Mouse (Mus musculus) midbrain, embryonic 10.5 days (tissue): ENCODE measurements around the gene Cs. TPM values are rescaled to one million over a fixed set of nuclear protein-coding genes. Genes with fewer than 3 reads are reported as not detected.

Source experiments
- DNase-seq: peaks from one replicate; pipeline ENCODE4 v3.0.0-alpha.2; 2017; ENCODE audit warnings: low spot score
- H3K27ac ChIP-seq: fragments of 300-500 bp; sonication (generic); replicated peaks from 2 replicates; pipeline ENCODE4 v1.5.1; 2016; ENCODE audit warnings: mild to moderate bottlenecking
- H3K27me3 ChIP-seq: fragments of 300-500 bp; sonication (generic); 2 replicates; pipeline ENCODE4 v1.6.1; 2016; ENCODE audit warnings: low read depth, mild to moderate bottlenecking; ENCODE audit not compliant: poor library complexity, severe bottlenecking
- H3K36me3 ChIP-seq: fragments of 300-500 bp; sonication (generic); 2 replicates; pipeline ENCODE4 v1.6.1; 2016; ENCODE audit warnings: mild to moderate bottlenecking, moderate library complexity
- H3K4me1 ChIP-seq: fragments of 300-500 bp; sonication (generic); 2 replicates; pipeline ENCODE4 v1.6.1; 2016
- H3K4me3 ChIP-seq: fragments of 300-500 bp; sonication (generic); 2 replicates; pipeline ENCODE4 v1.5.1; 2016; ENCODE audit warnings: mild to moderate bottlenecking, moderate library complexity
- H3K9me3 ChIP-seq: fragments of 300-500 bp; sonication (generic); replicated peaks from 2 replicates; pipeline ENCODE4 v1.6.1; 2016; ENCODE audit warnings: mild to moderate bottlenecking
- WGBS: fragments of 180-500 bp; shearing (Covaris S2); methylation state at CpG from one replicate; pipeline ENCODE4 v1.1.7; 2016; 5-methylcytosine and 5-hydroxymethylcytosine counted together
- microRNA-seq: library from miRNA; unstranded; fragments of <30 nt; microRNA quantifications from one replicate; pipeline ENCODE4, GENCODE M21; 2017
- polyA plus RNA-seq: library from polyadenylated mRNA; unstranded; fragments of >200 nt; fragmentation: Nextera tagmentation; extraction: Ambion mirVana; gene quantifications from 2 replicates; pipeline ENCODE4 v1.2.1, GENCODE M21; 2016

Gene Cs
- polyA plus RNA-seq, 1 experiment from 2014 or later: 237 TPM

GRCm38 (mm10) chr10:128408591-128409535, 71.3 kb downstream of the Cs start:
- Histone ChIP-seq H3K9me3 (no peaks in the 10 kb centered on the region), H3K4me1 (peaks cover 49% of the 10 kb centered on the region), H3K4me3 (peak overlapping the region; percentile 93), H3K27ac (peak overlapping the region; percentile 96), H3K36me3 (peaks cover 48% of the 10 kb centered on the region), H3K27me3 (no peaks in the 10 kb centered on the region)
- 23% methylated on average over 35 of the region's 35 CpGs for WGBS
- peak; percentile 56 for DNase-seq

- Histone ChIP-seq H3K27ac (peak overlapping the region; percentile 96), H3K9me3 (no peaks in the 10 kb centered on the region), H3K4me1 (peaks cover 52% of the 10 kb centered on the region), H3K27me3 (no peaks in the 10 kb centered on the region), H3K36me3 (peaks cover 52% of the 10 kb centered on the region), H3K4me3 (peak overlapping the region; percentile 93)
- 7% methylated on average over 36 of the region's 36 CpGs for WGBS
- peak; percentile 97 for DNase-seq
Observed at GRCm38 (mm10) chr10:128409692-128410559, 72.4 kb downstream of the Cs start.

GRCm38 (mm10) chr10:128410560-128410845, 73.0 kb downstream of the Cs start:
- no peak for DNase-seq
- peaks cover 54% of the 10 kb centered on the region for H3K36me3 ChIP-seq
- WGBS: 32% methylated on average over 4 of the region's 4 CpGs
- H3K27me3 ChIP-seq: no peaks in the 10 kb centered on the region
- peaks cover 52% of the 10 kb centered on the region for H3K4me1 ChIP-seq
- peak overlapping the region; percentile 93 for H3K4me3 ChIP-seq
- H3K27ac ChIP-seq: peak overlapping the region; percentile 96
- no peaks in the 10 kb centered on the region for H3K9me3 ChIP-seq

GRCm38 (mm10) chr10:128411211-128412054, 73.9 kb downstream of the Cs start, which contains the start of the genes Nabp2 and Rnf41:
Gene Nabp2, minus strand, starts transcription at chr10:128411492.
Gene Rnf41, plus strand, starts transcription at chr10:128411657.
- under 1% methylated on average over 50 of the region's 50 CpGs for WGBS
- Histone ChIP-seq H3K4me1 (peaks cover 52% of the 10 kb centered on the region), H3K27ac (peak within 1 kb of the TSS; percentile 96), H3K27me3 (no peaks in the 10 kb centered on the region), H3K9me3 (no peaks in the 10 kb centered on the region), H3K36me3 (peaks cover 54% of the 10 kb centered on the region), H3K4me3 (peak within 1 kb of the TSS; percentile 93)
- peak; percentile 99 for DNase-seq

GRCm38 (mm10) chr10:128412055-128412381, 74.5 kb downstream of the Cs start:
- DNase-seq: no peak
- peaks cover 54% of the 10 kb centered on the region for H3K36me3 ChIP-seq
- no peaks in the 10 kb centered on the region for H3K9me3 ChIP-seq
- H3K27me3 ChIP-seq: no peaks in the 10 kb centered on the region
- WGBS: under 1% methylated on average over 14 of the region's 14 CpGs
- peaks cover 52% of the 10 kb centered on the region for H3K4me1 ChIP-seq
- peak overlapping the region; percentile 93 for H3K4me3 ChIP-seq
- H3K27ac ChIP-seq: peak overlapping the region; percentile 96

Small RNA genes within 50 kb of the gene (microRNA-seq; reads per million reads assigned to microRNA genes)
- gene Gm25361 (not detected), gene Gm26308 (not detected), gene Mir6914 (1.5 reads per million), gene Mir6915 (0.90 reads per million)

Other genes starting within 250 kb of the Cs start
- 14.3 and 16.7 TPM in 2 replicates for gene Baz2a, start 246.2 kb upstream of the Cs start, polyA plus RNA-seq
- gene Rbms2, start 157.4 kb upstream of the Cs start, polyA plus RNA-seq: 24.3 and 25.0 TPM in 2 replicates
- gene Gls2, start 143.3 kb upstream of the Cs start, polyA plus RNA-seq: 0.96 and 1.5 TPM in 2 replicates
- gene Spryd4, start 125.9 kb upstream of the Cs start, polyA plus RNA-seq: 28.3 and 32.7 TPM in 2 replicates
- 0.21 TPM in 1 of 2 replicates, not detected in the other for gene Mip, start 111.9 kb upstream of the Cs start, polyA plus RNA-seq
- gene Timeless, start 105.7 kb upstream of the Cs start, polyA plus RNA-seq: 86.6 and 89.4 TPM in 2 replicates
- gene Apon, start 83.6 kb upstream of the Cs start, polyA plus RNA-seq: 0.73 and 0.77 TPM in 2 replicates
- not detected in 2 replicates for gene Apof, start 69.1 kb upstream of the Cs start, polyA plus RNA-seq
- gene Stat2, start 67.2 kb upstream of the Cs start, polyA plus RNA-seq: 12.6 and 16.1 TPM in 2 replicates
- gene Il23a, start 39.0 kb upstream of the Cs start, polyA plus RNA-seq: not detected in 2 replicates
- gene Pan2, start 34.4 kb upstream of the Cs start, polyA plus RNA-seq: 43.3 and 50.2 TPM in 2 replicates
- 245 and 259 TPM in 2 replicates for gene Cnpy2, start 15.3 kb upstream of the Cs start, polyA plus RNA-seq
- gene Coq10a, start 31.3 kb downstream of the Cs start, polyA plus RNA-seq: 13.2 and 18.8 TPM in 2 replicates
- gene Ankrd52, start 39.4 kb downstream of the Cs start, polyA plus RNA-seq: 9.0 and 9.2 TPM in 2 replicates
- 0.06 and 0.19 TPM in 2 replicates for gene Slc39a5, start 63.5 kb downstream of the Cs start, polyA plus RNA-seq
- gene Nabp2, start 73.8 kb downstream of the Cs start, polyA plus RNA-seq: 149 and 151 TPM in 2 replicates
- 42.0 and 49.2 TPM in 2 replicates for gene Rnf41, start 73.9 kb downstream of the Cs start, polyA plus RNA-seq
- gene Smarcc2, start 121.5 kb downstream of the Cs start, polyA plus RNA-seq: 75.2 and 110 TPM in 2 replicates
- gene Myl6, start 156.4 kb downstream of the Cs start, polyA plus RNA-seq: 833 and 890 TPM in 2 replicates
- gene Myl6b, start 161.0 kb downstream of the Cs start, polyA plus RNA-seq: 1.8 and 2.9 TPM in 2 replicates
- 17.2 and 23.6 TPM in 2 replicates for gene Esyt1, start 188.1 kb downstream of the Cs start, polyA plus RNA-seq
- 15.4 and 19.5 TPM in 2 replicates for gene Zc3h10, start 210.0 kb downstream of the Cs start, polyA plus RNA-seq
- 2,872 and 3,266 TPM in 2 replicates for gene Rpl41, start 211.6 kb downstream of the Cs start, polyA plus RNA-seq
- 231 and 262 TPM in 2 replicates for gene Pa2g4, start 228.3 kb downstream of the Cs start, polyA plus RNA-seq